Mouse (Mus musculus) layer of hippocampus, adult 18-20 months (tissue): ENCODE results near the gene Adamts7. TPM values are rescaled to one million over a fixed set of nuclear protein-coding genes. Genes with fewer than 3 reads are reported as not detected.

Experiments used
- DNase-seq, 2 experiments: peaks; one replicate each; pipeline ENCODE4 v3.0.0; 2022; ENCODE audit warnings: low spot score in 2 of 2
- total RNA-seq, 2 experiments: library from RNA; stranded (reverse); gene quantifications; 2 replicates each; pipeline ENCODE4 v1.2.3; 2021

Adamts7 gene
- total RNA-seq, 2 experiments from 2014 or later = 0.32 to 0.36 TPM

DNA sequence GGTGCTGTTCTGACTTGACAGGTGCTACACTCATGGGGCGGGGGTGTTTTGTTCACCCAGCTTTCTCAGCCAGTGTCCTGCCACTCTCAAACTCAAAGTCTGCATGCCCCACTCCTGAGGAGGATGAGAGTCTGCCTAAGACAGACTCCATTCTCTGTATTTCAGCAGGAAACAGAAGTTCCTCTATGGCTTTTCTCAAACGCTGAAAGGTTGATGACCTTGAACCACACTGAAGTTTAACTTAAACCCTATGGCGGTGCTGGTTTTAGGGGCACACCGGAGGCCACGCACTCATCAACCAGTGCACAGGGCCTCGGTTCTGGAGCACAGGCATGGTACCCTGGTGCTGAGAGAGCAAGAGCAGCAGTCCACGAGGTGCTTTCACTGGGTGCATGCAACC lies 94.4 kb downstream of the Adamts7 start:
- no peak for DNase-seq

Other genes with a start within 250 kb of the Adamts7 start
- gene Ctsh, start 108.9 kb upstream of the Adamts7 start, total RNA-seq = 10 to 100 TPM; 13.5 to 15.9 TPM
- gene Morf4l1, start 48.3 kb upstream of the Adamts7 start, total RNA-seq = 100 to 1,000 TPM; 441 to 446 TPM
- 10 to 100 TPM in 1 of 2 experiments, 1 to 10 TPM in 1; 9.1 to 13.5 TPM for gene Tbc1d2b, start 107.7 kb downstream of the Adamts7 start, total RNA-seq